Mouse (Mus musculus): ENCODE measurements at regions not wholly inside any gene's neighbourhood (a gene's known extent, or its start where the extent isn't known, plus 50 kb on each side); places are given as distances from the start of the nearest gene placed in this dataset.

DNA sequence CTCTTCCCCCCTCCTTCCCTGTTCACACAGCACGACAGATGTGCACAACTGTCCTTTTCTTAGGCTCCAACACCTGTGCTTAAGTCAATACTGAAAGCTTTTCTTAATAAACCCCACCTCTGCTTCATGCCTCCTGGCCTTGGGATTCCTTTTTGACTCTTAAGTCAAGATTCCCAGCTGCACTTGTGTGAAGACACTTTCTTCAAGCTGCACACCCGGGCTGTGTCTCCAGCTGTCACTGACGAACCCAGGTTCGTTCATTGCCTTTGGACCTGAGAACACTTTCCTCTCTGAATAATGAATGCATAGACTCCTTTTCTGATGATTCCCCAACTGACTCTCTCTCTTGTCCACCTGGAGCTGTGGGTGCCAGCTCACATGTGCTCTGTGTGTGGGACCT is 59.8 kb upstream of the Zfp706 start:
- DNase-seq (ENCODE audit: low spot score), result no peak
- no peak overlapping the region for H3K4me2 ChIP-seq
- H3K9me3 ChIP-seq (ENCODE audit: control insufficient read depth, low read length), result no peaks in the 10 kb centered on the region
- no peaks in the 10 kb centered on the region for H3K27me3 ChIP-seq (replicated peaks; ENCODE audit: control insufficient read depth, insufficient read depth, low read length)
- no peaks in the 10 kb centered on the region for H3K4me1 ChIP-seq (replicated peaks; ENCODE audit: control insufficient read depth, insufficient read depth, low read length)
- no peak for ATAC-seq (replicated peaks; ENCODE audit: low FRiP score)
- H3K4me3 ChIP-seq (ENCODE audit: low read depth, low read length), result no peak overlapping the region
- no peak overlapping the region for H3K27ac ChIP-seq (ENCODE audit: low read depth, low read length)
- no peaks in the 10 kb centered on the region for H3K36me3 ChIP-seq (ENCODE audit: control insufficient read depth, insufficient read depth, low read length)
- WGBS, result 79% methylated on average over 4 of the region's 4 CpGs
- no peak overlapping the region for H3K9ac ChIP-seq (ENCODE audit: low read depth, low read length)

DNA sequence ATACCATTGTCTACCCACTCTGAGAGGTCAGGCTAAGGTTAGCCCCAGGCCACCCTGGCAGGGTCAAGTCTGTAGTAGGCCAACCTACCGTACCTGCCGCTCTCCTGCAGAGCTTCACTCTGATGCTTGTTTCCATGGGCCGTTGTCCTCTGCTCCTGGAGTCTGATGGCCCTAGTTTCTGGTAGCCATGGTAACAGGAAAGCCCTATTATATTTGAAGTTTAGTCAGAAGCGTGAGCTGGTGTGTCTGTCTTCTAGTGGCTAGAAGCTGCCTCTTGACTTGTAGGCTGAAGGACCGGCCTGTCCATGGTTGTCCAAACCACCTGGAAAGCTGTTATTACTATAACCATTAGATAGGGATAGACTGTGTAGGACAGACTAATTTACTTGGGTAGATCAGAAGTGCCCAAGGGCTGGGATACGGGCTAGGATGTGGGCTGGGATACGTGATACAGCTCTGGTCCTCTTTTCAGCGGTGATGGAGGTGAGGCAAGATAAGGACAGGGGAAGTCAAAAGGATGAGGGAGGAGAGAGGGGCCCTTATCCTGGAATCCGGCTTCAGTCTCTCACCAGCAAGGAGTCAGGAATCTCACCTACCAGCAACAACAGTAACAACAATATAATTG is 58.5 kb upstream of the Zfp706 start:
- no peak overlapping the region for H3K27ac ChIP-seq (ENCODE audit: low read depth, low read length)
- H3K4me3 ChIP-seq (ENCODE audit: low read depth, low read length), result no peak overlapping the region
- H3K9ac ChIP-seq (ENCODE audit: low read depth, low read length), result no peak overlapping the region
- H3K4me1 ChIP-seq (replicated peaks; ENCODE audit: control insufficient read depth, insufficient read depth, low read length), result no peaks in the 10 kb centered on the region
- no peak overlapping the region for H3K4me2 ChIP-seq
- ATAC-seq (replicated peaks; ENCODE audit: low FRiP score), result no peak
- WGBS, result 83% methylated on average over 9 of the region's 9 CpGs
- H3K9me3 ChIP-seq (ENCODE audit: control insufficient read depth, low read length), result no peaks in the 10 kb centered on the region
- no peak for DNase-seq (ENCODE audit: low spot score)
- H3K27me3 ChIP-seq (replicated peaks; ENCODE audit: control insufficient read depth, insufficient read depth, low read length), result no peaks in the 10 kb centered on the region
- no peaks in the 10 kb centered on the region for H3K36me3 ChIP-seq (ENCODE audit: control insufficient read depth, insufficient read depth, low read length)

DNA sequence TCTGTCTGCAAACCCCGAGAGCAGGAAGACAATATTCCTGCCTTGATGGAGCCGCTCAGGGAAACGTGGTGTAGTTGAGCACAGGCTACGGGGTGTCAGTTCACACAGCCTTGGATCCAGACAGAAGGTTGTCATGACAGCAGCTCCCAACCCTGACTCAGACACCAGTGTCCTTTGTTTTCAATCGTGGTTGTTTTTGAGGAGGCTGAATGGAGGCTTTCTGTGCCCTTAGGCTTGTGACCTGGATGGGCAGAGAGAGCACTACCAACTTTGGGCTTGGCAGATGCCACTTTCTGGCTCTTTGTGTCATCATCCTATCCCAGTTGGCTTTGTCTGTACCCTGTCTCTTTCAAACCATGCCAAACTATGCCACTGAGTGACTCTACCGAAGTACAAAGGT is 57.8 kb upstream of the Zfp706 start:
- Histone ChIP-seq H3K4me1 (replicated peaks; ENCODE audit: control insufficient read depth, insufficient read depth, low read length) (no peaks in the 10 kb centered on the region), H3K27ac (ENCODE audit: low read depth, low read length) (no peak overlapping the region), H3K27me3 (replicated peaks; ENCODE audit: control insufficient read depth, insufficient read depth, low read length) (no peaks in the 10 kb centered on the region), H3K36me3 (ENCODE audit: control insufficient read depth, insufficient read depth, low read length) (no peaks in the 10 kb centered on the region), H3K4me3 (ENCODE audit: low read depth, low read length) (no peak overlapping the region), H3K9me3 (ENCODE audit: control insufficient read depth, low read length) (no peaks in the 10 kb centered on the region), H3K4me2 (no peak overlapping the region), H3K9ac (ENCODE audit: low read depth, low read length) (no peak overlapping the region)
- 81% methylated on average over 6 of the region's 6 CpGs for WGBS
- DNase-seq (ENCODE audit: low spot score) (no peak), ATAC-seq (replicated peaks; ENCODE audit: low FRiP score) (no peak)

DNA sequence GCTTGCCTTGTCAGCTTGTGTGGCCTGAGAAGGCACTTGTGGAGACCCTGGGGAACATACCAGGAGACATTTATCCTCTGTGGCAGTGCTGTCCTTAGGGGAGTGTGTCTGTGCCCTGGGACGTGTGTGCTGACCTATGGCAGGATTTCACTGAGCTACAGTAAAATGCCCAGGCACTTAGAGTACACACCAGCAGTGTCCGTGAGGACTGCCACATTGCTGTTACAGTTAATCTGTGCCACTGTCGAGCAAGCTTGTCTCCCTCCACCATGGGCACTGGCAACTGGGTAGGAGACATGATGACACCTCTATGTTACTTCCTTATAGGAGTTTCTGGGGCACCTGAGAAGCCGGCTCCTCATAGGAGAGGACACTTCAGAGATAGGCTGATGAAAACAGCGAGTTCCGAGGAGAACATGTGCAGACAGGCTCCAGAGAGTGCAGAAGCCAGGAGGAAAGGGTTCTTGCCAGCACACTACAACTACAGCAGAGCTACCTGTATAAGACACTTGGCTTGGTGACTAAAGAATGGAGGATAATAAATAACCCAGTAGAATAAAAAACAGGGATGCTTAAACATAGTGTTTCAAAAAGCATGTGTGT is 56.3 kb upstream of the Zfp706 start:
- ATAC-seq (replicated peaks; ENCODE audit: low FRiP score) (no peak), DNase-seq (ENCODE audit: low spot score) (no peak)
- WGBS, result 81% methylated on average over 6 of the region's 6 CpGs

DNA sequence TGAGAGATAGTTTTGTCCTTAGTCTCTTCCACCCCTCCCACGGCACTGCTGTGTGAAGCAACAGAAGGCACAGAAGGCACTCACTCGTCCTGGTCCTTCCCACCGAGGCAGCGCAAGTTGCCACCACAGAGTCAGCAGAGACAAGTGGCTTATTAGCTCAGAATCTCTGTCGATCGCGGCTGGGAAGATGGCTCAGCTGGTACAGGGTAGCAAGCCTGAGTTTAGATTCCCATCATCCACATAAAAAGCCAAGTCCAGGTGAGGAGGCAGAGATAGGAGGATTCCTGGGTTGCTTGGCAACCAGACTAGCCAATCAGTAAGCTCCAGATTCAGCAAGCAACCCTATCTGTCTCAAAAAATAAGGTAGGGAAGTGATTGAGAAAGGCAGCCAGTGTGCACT is 55.0 kb upstream of the Zfp706 start:
- no peaks in the 10 kb centered on the region for H3K4me1 ChIP-seq (replicated peaks; ENCODE audit: control insufficient read depth, insufficient read depth, low read length)
- no peak overlapping the region for H3K27ac ChIP-seq (ENCODE audit: low read depth, low read length)
- no peak for DNase-seq (ENCODE audit: low spot score)
- 83% methylated on average over 7 of the region's 7 CpGs for WGBS
- H3K9me3 ChIP-seq (ENCODE audit: control insufficient read depth, low read length), result no peaks in the 10 kb centered on the region
- H3K27me3 ChIP-seq (replicated peaks; ENCODE audit: control insufficient read depth, insufficient read depth, low read length), result no peaks in the 10 kb centered on the region
- no peak overlapping the region for H3K4me3 ChIP-seq (ENCODE audit: low read depth, low read length)
- no peaks in the 10 kb centered on the region for H3K36me3 ChIP-seq (ENCODE audit: control insufficient read depth, insufficient read depth, low read length)
- no peak overlapping the region for H3K9ac ChIP-seq (ENCODE audit: low read depth, low read length)
- no peak overlapping the region for H3K4me2 ChIP-seq
- ATAC-seq (replicated peaks; ENCODE audit: low FRiP score), result no peak

More for the DNA sequence above, 56.3 kb upstream of the Zfp706 start:
- no peak overlapping the region for H3K9ac ChIP-seq (ENCODE audit: low read depth, low read length)
- no peak overlapping the region for H3K4me3 ChIP-seq (ENCODE audit: low read depth, low read length)
- no peaks in the 10 kb centered on the region for H3K4me1 ChIP-seq (replicated peaks; ENCODE audit: control insufficient read depth, insufficient read depth, low read length)
- no peak overlapping the region for H3K27ac ChIP-seq (ENCODE audit: low read depth, low read length)
- H3K36me3 ChIP-seq (ENCODE audit: control insufficient read depth, insufficient read depth, low read length), result no peaks in the 10 kb centered on the region
- H3K9me3 ChIP-seq (ENCODE audit: control insufficient read depth, low read length), result no peaks in the 10 kb centered on the region
- no peak overlapping the region for H3K4me2 ChIP-seq
- H3K27me3 ChIP-seq (replicated peaks; ENCODE audit: control insufficient read depth, insufficient read depth, low read length), result no peaks in the 10 kb centered on the region

DNA sequence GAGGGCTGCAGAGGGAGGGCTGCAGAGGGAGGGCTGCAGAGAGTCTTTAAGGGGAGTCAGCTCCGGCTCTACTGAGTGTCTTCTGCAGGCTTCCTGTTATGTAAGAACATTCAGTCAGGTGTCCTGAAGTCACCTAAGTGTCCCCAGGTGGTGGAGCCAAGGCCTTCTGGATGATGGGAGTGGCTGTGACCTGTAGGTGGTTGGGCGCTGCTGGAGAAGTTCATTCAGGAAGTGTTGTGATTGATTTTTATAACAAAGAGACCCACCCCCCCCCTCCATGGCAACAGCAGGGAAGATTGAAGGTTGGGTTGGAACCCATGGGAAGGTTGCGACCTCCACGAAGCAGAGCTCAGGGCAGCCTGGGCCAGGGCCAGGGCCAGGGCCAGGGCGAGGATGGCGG is 53.9 kb upstream of the Zfp706 start:
- no peaks in the 10 kb centered on the region for H3K9me3 ChIP-seq (ENCODE audit: control insufficient read depth, low read length)
- no peaks in the 10 kb centered on the region for H3K4me1 ChIP-seq (replicated peaks; ENCODE audit: control insufficient read depth, insufficient read depth, low read length)
- no peak overlapping the region for H3K9ac ChIP-seq (ENCODE audit: low read depth, low read length)
- no peak overlapping the region for H3K4me3 ChIP-seq (ENCODE audit: low read depth, low read length)
- H3K27me3 ChIP-seq (replicated peaks; ENCODE audit: control insufficient read depth, insufficient read depth, low read length), result no peaks in the 10 kb centered on the region
- WGBS, result 87% methylated on average over 6 of the region's 6 CpGs
- no peaks in the 10 kb centered on the region for H3K36me3 ChIP-seq (ENCODE audit: control insufficient read depth, insufficient read depth, low read length)
- H3K4me2 ChIP-seq, result no peak overlapping the region
- ATAC-seq (replicated peaks; ENCODE audit: low FRiP score) (no peak), DNase-seq (ENCODE audit: low spot score) (no peak)
- H3K27ac ChIP-seq (ENCODE audit: low read depth, low read length), result no peak overlapping the region

DNA sequence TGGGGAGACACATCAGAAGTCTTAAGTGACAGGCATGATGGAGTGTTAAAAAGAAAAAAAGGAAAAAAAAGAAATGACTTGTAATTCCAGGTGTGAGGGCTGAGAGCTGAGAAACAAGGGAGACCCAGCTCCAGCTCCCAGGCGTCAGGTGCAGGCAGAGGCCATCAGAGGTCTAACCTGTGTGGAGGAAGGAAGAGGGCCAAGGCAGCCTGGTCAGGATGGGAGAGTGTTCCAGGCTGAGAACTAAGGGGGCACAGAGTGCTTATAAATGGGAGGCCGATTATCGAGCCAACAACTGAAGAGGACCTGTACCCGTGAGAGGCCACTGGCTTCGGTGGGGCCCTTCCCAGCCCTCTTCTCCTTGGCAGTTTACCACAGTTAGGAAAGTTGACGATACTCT is 53.3 kb upstream of the Zfp706 start:
- WGBS, result 90% methylated on average over 6 of the region's 6 CpGs
- Histone ChIP-seq H3K36me3 (ENCODE audit: control insufficient read depth, insufficient read depth, low read length) (no peaks in the 10 kb centered on the region), H3K4me3 (ENCODE audit: low read depth, low read length) (no peak overlapping the region), H3K9ac (ENCODE audit: low read depth, low read length) (no peak overlapping the region), H3K27me3 (replicated peaks; ENCODE audit: control insufficient read depth, insufficient read depth, low read length) (no peaks in the 10 kb centered on the region), H3K4me1 (replicated peaks; ENCODE audit: control insufficient read depth, insufficient read depth, low read length) (no peaks in the 10 kb centered on the region), H3K9me3 (ENCODE audit: control insufficient read depth, low read length) (peaks cover under 1% of the 10 kb centered on the region; the same call in 1 of the 2 replicates), H3K27ac (ENCODE audit: low read depth, low read length) (no peak overlapping the region), H3K4me2 (no peak overlapping the region)
- DNase-seq (ENCODE audit: low spot score) (no peak), ATAC-seq (replicated peaks; ENCODE audit: low FRiP score) (no peak)

Measured in liver, embryonic 11.5 days (tissue).